Mouse (Mus musculus) hindbrain, postnatal 0 days (tissue): ENCODE measurements around the gene Kcnv2. TPM values are rescaled to one million over a fixed set of nuclear protein-coding genes. Genes with fewer than 3 reads are reported as not detected.

ENCODE experiments used
- ATAC-seq: fragments of 200-750 bp; cut with Nextera tagmentation; 2 replicates; pipeline ENCODE4 v1.8.0; 2017; ENCODE audit warnings: mild to moderate bottlenecking, moderate TSS enrichment, moderate library complexity
- DNase-seq: peaks from one replicate; pipeline ENCODE4 v3.0.0-alpha.2; 2015; ENCODE audit warnings: low spot score
- H3K27ac ChIP-seq: fragments of 300-500 bp; sonication (generic); 2 replicates; pipeline ENCODE4 v1.5.1; 2014; ENCODE audit warnings: mild to moderate bottlenecking
- H3K27me3 ChIP-seq: fragments of 300-500 bp; sonication (generic); 2 replicates; pipeline ENCODE4 v1.6.1; 2014; ENCODE audit warnings: low read length, mixed read lengths; ENCODE audit not compliant: insufficient read depth
- H3K36me3 ChIP-seq: fragments of 300-500 bp; sonication (generic); 2 replicates; pipeline ENCODE4 v1.6.1; 2014; ENCODE audit warnings: low read length, mixed read lengths; ENCODE audit not compliant: insufficient read depth
- H3K4me1 ChIP-seq: fragments of 300-500 bp; sonication (generic); 2 replicates; pipeline ENCODE4 v1.6.1; 2014; ENCODE audit warnings: antibody characterized with exemption, low read length, mixed read lengths; ENCODE audit not compliant: insufficient read depth
- H3K4me2 ChIP-seq: fragments of 300-500 bp; sonication (generic); 2 replicates; pipeline ENCODE4 v1.6.1; 2014; ENCODE audit warnings: low read depth, mild to moderate bottlenecking, low read length, moderate library complexity, mixed read lengths
- H3K4me3 ChIP-seq: fragments of 300-500 bp; sonication (generic); 2 replicates; pipeline ENCODE4 v1.5.1; 2014; ENCODE audit warnings: low read length
- H3K9ac ChIP-seq: fragments of 300-500 bp; sonication (generic); replicated peaks from 2 replicates; pipeline ENCODE4 v1.6.1; 2014; ENCODE audit warnings: mild to moderate bottlenecking, low read length, moderate library complexity, mixed read lengths
- H3K9me3 ChIP-seq: fragments of 300-500 bp; sonication (generic); 2 replicates; pipeline ENCODE4 v1.6.1; 2016; ENCODE audit warnings: low read length, mixed read lengths
- CTCF ChIP-seq: IDR thresholded peaks from 2 replicates; pipeline ENCODE4 v1.5.1; 2016; ENCODE audit warnings: antibody characterized with exemption, control low read depth, low read depth
- WGBS: fragments of 180-500 bp; shearing (Covaris S2); extraction: QIAGEN DNeasy Blood & Tissue Kit; methylation state at CpG from one replicate; pipeline ENCODE4 v1.1.7; 2014; 5-methylcytosine and 5-hydroxymethylcytosine counted together
- polyA plus RNA-seq: library from polyadenylated mRNA; unstranded; fragments of >200 nt; fragmentation: Nextera tagmentation; extraction: Ambion mirVana; gene quantifications from 2 replicates; pipeline ENCODE4 v1.2.1, GENCODE M21; 2015
- total RNA-seq: library from RNA; depleted of rRNA; stranded (reverse); fragments of >200 nt; gene quantifications from 2 replicates; pipeline ENCODE4 v1.2.3, GENCODE M21; 2014; rRNA removed

Gene Kcnv2
- total and polyA plus RNA-seq, 2 experiments from 2014 or later, result 0.15 to 0.58 TPM

GRCm38 (mm10) chr19:27382131-27382530 is 59.7 kb downstream of the Kcnv2 start:
- no peak overlapping the region for H3K4me2 ChIP-seq
- peaks cover 12% of the 10 kb centered on the region; the same call in 1 of the 2 replicates for H3K36me3 ChIP-seq
- no peak overlapping the region for H3K4me3 ChIP-seq
- no peak for TF ChIP-seq CTCF
- H3K27me3 ChIP-seq, result no peaks in the 10 kb centered on the region
- ATAC-seq (no peak), DNase-seq (no peak)
- H3K4me1 ChIP-seq, result no peaks in the 10 kb centered on the region
- H3K9ac ChIP-seq, result no peak overlapping the region
- H3K27ac ChIP-seq, result no peak overlapping the region
- H3K9me3 ChIP-seq, result no peaks in the 10 kb centered on the region
- 79% methylated on average over 1 of the region's 1 CpGs for WGBS

DNA sequence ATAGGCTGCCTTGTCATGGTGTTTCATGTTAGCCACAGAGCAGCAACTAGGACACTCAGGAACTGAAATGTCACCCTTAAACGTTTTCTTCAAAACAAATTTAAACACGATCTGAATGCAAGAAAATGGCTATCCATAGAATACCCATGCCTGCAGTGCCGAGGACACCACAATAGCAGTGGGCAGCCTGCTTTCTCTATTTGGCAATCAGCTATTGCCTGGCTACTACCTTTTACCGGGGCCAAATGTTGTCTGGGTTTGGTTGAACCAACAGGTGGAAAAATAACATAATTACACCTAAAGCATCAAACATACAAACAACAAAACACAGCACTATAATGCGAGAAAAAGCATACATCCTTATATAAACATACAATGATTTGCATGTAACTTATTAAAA is 60.9 kb downstream of the Kcnv2 start:
- no peaks in the 10 kb centered on the region for H3K9me3 ChIP-seq
- H3K9ac ChIP-seq, result no peak overlapping the region
- 90% methylated on average over 5 of the region's 5 CpGs for WGBS
- no peaks in the 10 kb centered on the region for H3K27me3 ChIP-seq
- H3K4me2 ChIP-seq, result no peak overlapping the region
- no peak overlapping the region for H3K27ac ChIP-seq
- ATAC-seq (no peak), DNase-seq (no peak)
- TF ChIP-seq CTCF, result no peak
- H3K36me3 ChIP-seq, result peaks cover 16% of the 10 kb centered on the region; the same call in 1 of the 2 replicates
- no peaks in the 10 kb centered on the region for H3K4me1 ChIP-seq
- no peak overlapping the region for H3K4me3 ChIP-seq

DNA sequence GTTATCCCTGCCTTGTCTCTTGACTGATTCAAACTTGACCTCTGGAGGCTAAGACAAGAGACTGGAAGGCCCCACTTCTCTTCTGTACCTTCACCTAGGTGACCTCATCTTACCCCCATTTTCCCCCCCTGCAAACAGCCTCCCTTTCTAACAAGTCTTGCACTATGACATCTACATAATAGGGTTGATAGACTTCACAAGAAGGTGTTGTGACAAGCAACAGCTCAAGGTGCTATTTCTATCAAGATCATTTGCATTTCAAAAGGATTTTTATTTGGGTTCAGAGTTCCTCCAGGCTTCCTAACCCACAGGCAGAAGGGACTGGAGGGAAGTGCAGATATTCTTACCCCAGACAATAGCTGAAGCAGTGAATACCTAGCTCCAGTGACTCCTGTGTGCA is 62.9 kb downstream of the Kcnv2 start:
- H3K36me3 ChIP-seq, result peaks cover 18% of the 10 kb centered on the region; the same call in 1 of the 2 replicates
- H3K9me3 ChIP-seq, result no peaks in the 10 kb centered on the region
- no peak for ATAC-seq
- H3K4me3 ChIP-seq, result no peak overlapping the region
- H3K27ac ChIP-seq, result no peak overlapping the region
- no peak for TF ChIP-seq CTCF
- H3K9ac ChIP-seq, result no peak overlapping the region
- no peak overlapping the region for H3K4me2 ChIP-seq
- no peaks in the 10 kb centered on the region for H3K27me3 ChIP-seq
- no peaks in the 10 kb centered on the region for H3K4me1 ChIP-seq
- DNase-seq, result no peak

Other genes with a start within 250 kb of the Kcnv2 start
- 44.6 and 51.9 TPM in 2 replicates for gene Vldlr, start 106.1 kb upstream of the Kcnv2 start, total RNA-seq
- 34.2 and 34.4 TPM in 2 replicates for gene Vldlr, start 106.1 kb upstream of the Kcnv2 start, polyA plus RNA-seq
- gene Pum3, start 107.2 kb downstream of the Kcnv2 start, total RNA-seq, result 13.1 and 15.7 TPM in 2 replicates
- 50.3 and 58.9 TPM in 2 replicates for gene Pum3, start 107.2 kb downstream of the Kcnv2 start, polyA plus RNA-seq